Mouse (Mus musculus): ENCODE measurements around the gene Hc. TPM values are rescaled to one million over a fixed set of nuclear protein-coding genes. Genes with fewer than 3 reads are reported as not detected.
A peak's percentile ranks its signal among the peaks of the same experiment; 100 is the strongest.

The Hc gene
- total RNA-seq (2022): under 1 TPM in 1 of 4 experiments, not detected in 3; 0.21 TPM

GRCm38 (mm10) chr2:35061338-35061737 lies at the start of gene Hc:
TSS of gene Hc (minus strand) at chr2:35061438.
- no peak for DNase-seq (ENCODE audit: low spot score in 2 of 2)

DNA sequence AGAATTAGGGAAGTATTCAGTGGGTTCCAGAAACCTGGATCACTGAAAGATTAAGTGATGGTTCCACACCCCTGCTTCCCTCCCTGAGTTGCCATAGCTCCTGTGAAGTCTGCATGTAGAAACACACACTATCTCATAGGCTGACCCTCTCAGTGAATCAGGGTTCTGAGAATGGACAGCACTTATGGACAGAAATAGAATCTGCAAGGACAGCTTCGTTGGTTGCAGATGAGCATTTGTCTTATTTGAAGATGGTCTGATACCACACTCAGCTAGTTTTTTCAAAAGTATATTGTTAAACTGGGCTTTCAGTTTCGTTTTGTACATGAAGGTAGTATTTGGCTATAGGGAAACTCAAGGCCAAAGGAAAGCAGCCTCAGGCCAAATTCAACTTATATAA lies 49.3 kb upstream of the Hc start:
- DNase-seq (ENCODE audit: low spot score in 2 of 2): no peak

- DNase-seq (ENCODE audit: low spot score in 2 of 2): no peak
Observed at GRCm38 (mm10) chr2:35109924-35110304, 48.7 kb upstream of the Hc start.

GRCm38 (mm10) chr2:35109141-35109923 lies 48.1 kb upstream of the Hc start, which contains the start of gene Cntrl:
TSS of gene Cntrl (plus strand) at chr2:35109492.
- DNase-seq (ENCODE audit: low spot score in 2 of 2): peak; percentile 92 to 93

- DNase-seq (ENCODE audit: low spot score in 2 of 2): no peak
Observed at GRCm38 (mm10) chr2:35108712-35109111, 47.5 kb upstream of the Hc start.

GRCm38 (mm10) chr2:35107984-35108635 lies 46.9 kb upstream of the Hc start:
- no peak for DNase-seq (ENCODE audit: low spot score in 2 of 2)

GRCm38 (mm10) chr2:35104843-35105242 lies 43.6 kb upstream of the Hc start:
- DNase-seq (ENCODE audit: low spot score in 2 of 2): no peak

DNA sequence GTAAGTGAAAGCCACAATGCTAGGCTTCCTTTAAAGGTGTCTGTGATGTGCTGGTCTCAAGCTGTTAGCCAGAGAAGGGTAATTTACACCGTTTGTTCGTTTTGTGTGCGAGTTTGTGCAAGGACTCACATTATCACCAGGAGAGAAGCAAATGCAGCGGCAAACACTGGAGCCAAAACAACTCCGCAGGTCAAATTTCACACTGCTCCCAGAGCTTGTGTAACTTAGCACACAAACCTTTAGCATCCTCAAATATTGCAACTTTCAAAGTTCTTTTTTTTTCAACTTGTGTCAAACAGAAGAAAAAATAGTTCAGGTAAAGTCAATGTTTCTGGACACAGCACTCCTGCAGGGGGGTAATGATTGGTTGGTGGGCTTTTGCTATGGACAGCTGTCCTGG lies 42.3 kb upstream of the Hc start:
- no peak for DNase-seq (ENCODE audit: low spot score in 2 of 2)

- no peak for DNase-seq (ENCODE audit: low spot score in 2 of 2)
Observed at GRCm38 (mm10) chr2:35102777-35103176, 41.5 kb upstream of the Hc start.

- DNase-seq (ENCODE audit: low spot score in 2 of 2): no peak
Observed at GRCm38 (mm10) chr2:35101443-35101842, 40.2 kb upstream of the Hc start, which contains the start of gene AI182371. TSS of gene AI182371 (minus strand) at chr2:35101543.

- DNase-seq (ENCODE audit: low spot score in 2 of 2): no peak
Observed at GRCm38 (mm10) chr2:35100529-35100928, 39.3 kb upstream of the Hc start.

GRCm38 (mm10) chr2:35087418-35087817 lies 26.2 kb upstream of the Hc start:
- no peak for DNase-seq (ENCODE audit: low spot score in 2 of 2)

DNA sequence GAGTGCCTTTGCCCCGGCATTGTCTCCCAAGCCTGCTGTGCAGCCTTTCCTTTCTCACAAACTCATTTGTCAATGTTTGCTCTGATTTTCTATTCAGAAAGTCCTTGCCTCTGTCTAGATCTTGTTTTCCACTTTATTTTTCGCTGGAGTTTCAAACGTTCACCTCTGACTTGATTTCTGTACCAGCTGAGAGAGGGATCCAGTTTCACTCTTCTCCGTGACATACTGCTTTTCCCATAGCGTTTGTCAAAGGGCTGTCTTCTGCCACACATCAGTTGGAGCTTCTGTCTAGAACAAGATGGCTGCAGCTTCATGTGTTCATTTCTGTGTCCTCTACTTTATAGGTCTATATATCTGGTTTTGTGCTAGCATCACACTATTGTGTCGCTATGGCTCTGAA lies 17.9 kb upstream of the Hc start:
- no peak for DNase-seq (ENCODE audit: low spot score in 2 of 2)

DNA sequence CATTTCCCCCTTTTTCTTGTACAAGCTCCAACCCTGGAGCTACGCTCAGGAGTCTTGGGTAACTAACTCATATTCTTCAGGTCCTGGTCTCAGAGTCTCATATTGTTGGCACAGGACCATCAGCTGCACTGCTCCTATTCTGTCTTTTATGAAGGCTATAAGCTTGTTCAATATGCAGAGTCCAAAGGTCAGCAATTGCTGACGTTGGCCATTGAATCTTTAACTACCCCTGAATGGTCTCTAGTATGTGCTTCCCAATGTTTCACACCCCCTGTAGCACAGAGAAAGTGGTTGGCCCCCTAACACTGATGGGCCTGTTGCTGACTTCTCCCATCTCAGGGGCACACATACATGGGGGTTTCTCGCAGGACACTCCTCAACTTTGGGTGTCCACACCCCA lies 13.1 kb upstream of the Hc start:
- DNase-seq (ENCODE audit: low spot score in 2 of 2): no peak

DNA sequence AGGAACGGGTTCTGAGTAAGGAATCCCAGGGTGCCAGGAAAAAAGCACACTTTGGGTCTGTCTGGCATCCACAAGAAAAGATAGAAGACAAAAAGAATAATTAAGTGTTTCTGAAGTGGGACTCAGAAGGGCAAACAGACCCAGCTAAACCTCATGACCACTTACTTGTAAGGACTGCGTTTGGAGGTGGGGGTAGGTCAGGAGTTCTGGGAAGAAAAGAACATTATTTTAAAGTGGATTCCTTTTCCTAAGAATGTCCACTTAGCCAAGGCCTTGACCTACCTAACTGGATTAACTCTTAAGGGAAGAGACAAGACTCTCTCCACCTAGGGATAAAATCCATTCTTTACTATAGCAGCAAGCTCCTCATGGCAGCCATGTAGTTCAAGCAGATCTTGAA lies 11.3 kb upstream of the Hc start:
- DNase-seq (ENCODE audit: low spot score in 2 of 2): no peak

- no peak for DNase-seq (ENCODE audit: low spot score in 2 of 2)
Observed at GRCm38 (mm10) chr2:35070275-35070674, 9.0 kb upstream of the Hc start.

GRCm38 (mm10) chr2:35069124-35069523 lies 7.9 kb upstream of the Hc start:
- no peak for DNase-seq (ENCODE audit: low spot score in 2 of 2)

DNA sequence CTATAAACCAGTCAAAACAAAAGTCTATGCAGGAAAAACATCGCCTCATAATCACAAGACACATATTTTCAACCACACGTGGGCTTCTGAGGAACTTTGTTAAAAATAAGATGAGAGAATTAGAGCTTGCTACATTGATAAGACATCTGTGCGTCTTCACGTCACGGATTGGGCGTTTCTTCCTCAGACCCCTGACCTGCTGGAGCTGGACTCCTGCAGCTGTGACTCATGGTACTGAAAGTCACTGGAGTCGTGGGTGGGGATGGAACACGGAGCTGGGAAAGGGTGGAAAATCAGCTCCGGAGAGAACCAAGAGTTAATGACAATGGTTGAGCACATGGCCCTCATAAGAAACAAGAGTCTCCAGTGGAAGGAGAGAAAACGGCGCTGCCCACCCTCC lies 5.9 kb upstream of the Hc start:
- no peak for DNase-seq (ENCODE audit: low spot score in 2 of 2)

DNA sequence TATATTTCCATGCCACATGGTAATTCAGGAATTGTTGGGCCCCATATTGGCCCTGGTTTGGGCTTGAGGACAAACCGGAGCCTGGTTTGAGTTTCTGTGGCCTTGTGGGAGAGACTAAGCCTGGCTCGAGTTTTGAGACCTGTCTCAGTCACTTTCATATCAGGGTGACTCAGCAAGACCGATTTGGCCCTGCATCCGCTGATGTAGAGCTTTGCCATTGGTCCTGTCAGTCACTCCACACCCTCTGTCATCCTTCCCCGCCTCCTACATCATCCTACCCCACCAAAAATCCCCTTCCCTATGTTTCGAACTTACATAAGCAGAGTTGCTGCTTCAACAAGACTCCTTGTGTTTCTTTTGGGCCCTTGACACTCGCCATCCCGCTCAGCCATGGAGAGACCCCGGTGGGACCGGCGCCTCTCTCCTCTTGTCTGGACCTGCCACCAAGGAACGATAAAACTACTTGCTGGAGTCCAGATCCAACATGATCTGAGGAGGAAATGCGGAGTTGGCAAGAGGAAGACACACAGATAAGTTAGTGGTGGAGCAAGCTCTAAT lies 5.4 kb upstream of the Hc start:
- no peak for DNase-seq (ENCODE audit: low spot score in 2 of 2)

DNA sequence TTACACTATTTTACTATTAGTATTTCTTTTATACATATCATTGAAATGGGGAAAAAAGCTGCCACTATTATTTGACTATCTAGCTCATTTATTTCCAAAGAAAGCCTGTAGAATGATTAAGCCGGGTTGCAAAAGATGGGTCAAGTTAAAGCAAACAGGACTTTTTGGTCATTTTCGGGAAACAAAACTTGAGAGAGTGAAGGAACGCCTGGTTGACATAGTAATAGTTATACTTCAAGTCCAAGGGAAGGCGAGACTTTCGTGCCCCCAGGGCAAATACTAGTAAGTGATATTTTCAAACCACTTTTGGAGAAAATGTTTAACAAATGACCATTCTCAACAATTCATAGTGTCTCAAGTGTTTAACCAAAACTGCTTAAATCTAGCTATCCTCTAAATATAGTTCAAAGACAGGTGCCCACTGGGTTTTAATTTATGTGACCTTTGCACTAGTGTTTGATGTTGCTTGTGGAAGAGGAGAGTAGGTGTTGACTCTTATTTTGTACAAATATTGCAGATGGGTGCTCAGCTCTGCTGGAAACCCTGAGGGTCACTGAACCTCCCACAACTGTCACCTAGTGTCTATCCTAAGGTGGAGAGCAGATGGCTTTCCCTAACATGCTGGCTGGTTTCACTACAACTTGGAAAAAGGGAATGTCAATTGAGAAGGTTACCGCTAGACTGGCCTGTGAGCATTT lies 2.2 kb upstream of the Hc start:
- DNase-seq (ENCODE audit: low spot score in 2 of 2): no peak

DNA sequence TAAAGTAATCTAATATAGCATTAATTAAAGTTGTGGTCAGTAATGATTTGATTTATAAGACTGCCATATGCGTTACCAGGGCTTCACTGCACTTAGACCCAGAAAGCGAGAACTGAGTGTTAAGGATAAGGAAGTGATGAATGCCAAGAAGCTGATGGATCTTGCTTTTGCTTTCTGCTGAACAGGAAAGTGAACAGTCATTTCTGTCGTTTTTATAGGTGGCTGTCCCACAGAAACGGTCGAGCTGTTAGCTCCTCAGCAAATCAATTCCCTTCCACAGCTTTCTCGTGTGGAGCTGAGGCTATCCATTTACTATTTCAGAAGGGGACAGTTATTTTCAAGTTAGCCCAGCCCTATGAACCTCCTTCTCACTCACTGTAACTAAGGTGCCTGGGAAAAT lies 341 bp downstream of the Hc start:
- no peak for DNase-seq (ENCODE audit: low spot score in 2 of 2)

GRCm38 (mm10) chr2:35060256-35060655 lies 982 bp downstream of the Hc start:
- no peak for DNase-seq (ENCODE audit: low spot score in 2 of 2)

Measured in gastrocnemius, adult 8-10 months (tissue).